Mouse (Mus musculus) bone marrow, adult 2 months (tissue): ENCODE results near the gene Sde2. TPM values are rescaled to one million over a fixed set of nuclear protein-coding genes. Genes with fewer than 3 reads are reported as not detected.
"Not testable (repeated sequence)": the region's sequence is repeated elsewhere in the genome, so short reads cannot be mapped to it uniquely, and the experiment has no call there.

Experiments
- H3K27ac ChIP-seq: fragments of 200-500 bp; 2 replicates; pipeline ENCODE4 v1.5.1; 2012; ENCODE audit warnings: low read depth, mild to moderate bottlenecking, control low read depth, inconsistent platforms, low read length; ENCODE audit not compliant: control insufficient read depth, poor library complexity, insufficient read depth
- H3K4me1 ChIP-seq: fragments of 200-500 bp; 2 replicates; pipeline ENCODE4 v1.6.1; 2011; ENCODE audit warnings: low read length; ENCODE audit not compliant: control insufficient read depth, insufficient read depth
- H3K4me3 ChIP-seq: fragments of 200-500 bp; replicated peaks from 2 replicates; pipeline ENCODE3; 2011; ENCODE audit warnings: mild to moderate bottlenecking, low read depth, low read length, control low read depth; ENCODE audit not compliant: control insufficient read depth
- CTCF ChIP-seq: fragments of 200-500 bp; IDR thresholded peaks from 2 replicates; pipeline ENCODE4 v1.5.1; 2011; ENCODE audit warnings: low read length, control low read depth; ENCODE audit not compliant: control insufficient read depth, insufficient read depth
- POLR2A ChIP-seq: fragments of 200-500 bp; IDR thresholded peaks from 2 replicates; pipeline ENCODE4 v1.6.1; 2011; ENCODE audit warnings: low read depth, mild to moderate bottlenecking, control low read depth, low read length, borderline replicate concordance; ENCODE audit not compliant: control insufficient read depth
- WGBS: fragments of 180-500 bp; shearing (Covaris S2); methylation state at CpG from one replicate; pipeline ENCODE4 v1.1.7; 2018; 5-methylcytosine and 5-hydroxymethylcytosine counted together
- polyA plus RNA-seq: library from polyadenylated mRNA; stranded (reverse); fragments of >200 nt; gene quantifications from 2 replicates; pipeline ENCODE4 v1.2.4, GENCODE M21; 2011; ENCODE audit warnings: low replicate concordance; ENCODE audit not compliant: missing spikeins, insufficient read depth, insufficient read length

The Sde2 gene
- polyA plus RNA-seq, 1 experiment = 24.7 TPM

DNA sequence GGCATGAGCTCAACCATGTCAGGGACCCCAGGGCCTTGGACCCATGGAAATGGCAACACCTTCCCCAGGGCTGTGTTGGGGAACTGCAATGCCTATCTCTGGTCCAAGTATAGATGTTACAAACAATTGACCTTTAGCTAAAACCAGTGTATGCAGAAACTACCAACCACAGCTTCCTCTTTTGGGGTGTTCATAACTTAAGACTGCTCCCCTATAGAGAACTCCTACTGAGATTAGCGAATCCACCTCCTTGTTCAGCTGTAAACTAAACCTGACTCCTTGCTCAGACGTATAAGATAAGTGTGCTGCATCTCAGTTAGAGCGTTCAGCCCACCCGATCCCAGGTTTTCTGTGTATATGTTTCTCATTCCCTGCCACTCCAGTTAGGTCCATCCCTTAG is 24.3 kb upstream of the Sde2 start:
- peaks cover 9% of the 10 kb centered on the region for H3K4me1 ChIP-seq
- peak overlapping the region; percentile 92 for H3K27ac ChIP-seq
- TF ChIP-seq POLR2A = no peak
- no peak for TF ChIP-seq CTCF
- no peak overlapping the region for H3K4me3 ChIP-seq
- 33% methylated on average over 4 of the region's 4 CpGs for WGBS

DNA sequence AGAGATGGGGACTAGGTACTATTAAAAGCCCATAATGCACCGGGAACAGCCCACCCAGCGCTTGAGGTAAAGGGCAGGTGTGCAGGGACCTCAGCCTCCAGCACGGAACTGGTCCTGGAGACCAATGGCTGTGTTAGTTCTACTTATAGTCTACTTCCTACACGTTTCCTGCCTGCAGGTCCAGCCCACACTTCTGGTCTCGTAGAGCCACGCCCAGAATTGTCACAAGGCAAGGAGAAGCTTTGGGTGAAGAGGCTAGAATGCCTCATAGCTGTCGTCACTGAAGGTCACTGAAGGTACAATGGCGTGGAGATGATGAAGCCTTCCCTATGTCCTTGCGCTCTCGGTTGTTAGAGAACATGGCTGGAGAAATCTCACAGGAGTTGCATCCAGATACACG is 21.2 kb upstream of the Sde2 start:
- Histone ChIP-seq H3K4me1 (peaks cover 6% of the 10 kb centered on the region; the same call in 1 of the 2 replicates), H3K27ac (peak overlapping the region; percentile 14; the same call in 1 of the 2 replicates), H3K4me3 (peak overlapping the region; percentile 6)
- TF ChIP-seq POLR2A (0 out of 2 replicates have a peak, but pooled peaks have one; percentile 51), CTCF (no peak)
- WGBS = 29% methylated on average over 11 of the region's 11 CpGs

DNA sequence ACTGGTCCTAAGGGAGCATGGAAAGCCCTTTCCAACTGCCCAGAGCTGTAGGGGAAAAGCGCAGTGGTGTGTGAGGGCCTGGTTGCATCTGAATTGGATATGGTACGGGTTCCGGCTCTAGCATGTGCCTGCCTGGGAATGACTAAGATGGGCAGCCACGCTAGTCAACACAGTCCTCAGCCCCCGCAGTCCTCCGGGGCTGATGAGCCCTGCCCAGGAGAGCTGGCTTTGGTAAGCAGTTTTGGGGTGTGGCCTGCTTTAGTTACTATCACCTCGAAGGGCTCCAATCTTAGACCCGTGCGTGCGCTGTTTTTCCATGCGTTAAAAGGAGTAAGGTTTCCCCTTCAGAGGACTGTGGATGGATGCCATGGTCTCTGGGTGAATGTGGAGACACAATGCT is 20.8 kb upstream of the Sde2 start:
- peak overlapping the region; percentile 14; the same call in 1 of the 2 replicates for H3K27ac ChIP-seq
- peaks cover 6% of the 10 kb centered on the region; the same call in 1 of the 2 replicates for H3K4me1 ChIP-seq
- H3K4me3 ChIP-seq = peak overlapping the region; percentile 6
- no peak for TF ChIP-seq CTCF
- TF ChIP-seq POLR2A = no peak
- WGBS = 81% methylated on average over 11 of the region's 11 CpGs

DNA sequence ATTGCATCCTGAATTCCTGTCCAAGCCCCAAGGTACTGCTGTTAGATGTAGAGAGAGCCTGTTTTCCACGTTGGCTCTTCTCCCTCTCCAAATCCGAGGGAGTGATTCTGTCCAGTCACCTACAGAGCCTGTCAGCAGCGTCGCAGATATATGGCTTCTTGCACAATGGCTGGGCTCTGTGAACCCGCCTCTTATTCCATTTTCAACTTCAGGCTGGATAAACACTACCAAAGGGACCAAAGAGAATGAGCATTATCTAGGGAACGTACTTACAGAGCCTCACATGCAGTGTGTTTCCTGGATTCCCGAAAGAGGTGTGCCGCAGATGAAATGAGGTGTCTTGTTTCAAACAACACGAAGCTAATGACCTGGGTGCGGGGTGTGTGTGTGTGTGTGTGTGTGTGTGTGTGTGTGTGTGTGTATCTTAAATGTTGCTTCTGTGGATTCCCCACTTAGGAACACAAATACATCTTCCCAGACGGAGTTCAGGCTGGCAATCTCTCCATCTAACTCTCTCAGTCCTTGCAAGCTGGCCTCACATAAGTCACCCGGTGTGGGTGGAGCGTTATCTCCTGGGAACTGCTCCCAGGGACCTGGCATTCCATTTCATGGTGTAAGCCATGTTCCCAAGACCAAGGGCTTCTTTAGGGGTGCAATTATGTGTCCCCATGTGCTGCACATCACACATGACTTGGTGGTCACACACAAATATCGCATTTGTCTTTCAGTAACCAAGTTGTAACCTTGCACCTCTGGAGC is 20.2 kb upstream of the Sde2 start:
- 79% methylated on average over 14 of the region's 14 CpGs for WGBS
- Histone ChIP-seq H3K4me1 (peaks cover 6% of the 10 kb centered on the region; the same call in 1 of the 2 replicates), H3K27ac (no peak overlapping the region), H3K4me3 (no peak overlapping the region)
- no peak for TF ChIP-seq POLR2A
- TF ChIP-seq CTCF = no peak

DNA sequence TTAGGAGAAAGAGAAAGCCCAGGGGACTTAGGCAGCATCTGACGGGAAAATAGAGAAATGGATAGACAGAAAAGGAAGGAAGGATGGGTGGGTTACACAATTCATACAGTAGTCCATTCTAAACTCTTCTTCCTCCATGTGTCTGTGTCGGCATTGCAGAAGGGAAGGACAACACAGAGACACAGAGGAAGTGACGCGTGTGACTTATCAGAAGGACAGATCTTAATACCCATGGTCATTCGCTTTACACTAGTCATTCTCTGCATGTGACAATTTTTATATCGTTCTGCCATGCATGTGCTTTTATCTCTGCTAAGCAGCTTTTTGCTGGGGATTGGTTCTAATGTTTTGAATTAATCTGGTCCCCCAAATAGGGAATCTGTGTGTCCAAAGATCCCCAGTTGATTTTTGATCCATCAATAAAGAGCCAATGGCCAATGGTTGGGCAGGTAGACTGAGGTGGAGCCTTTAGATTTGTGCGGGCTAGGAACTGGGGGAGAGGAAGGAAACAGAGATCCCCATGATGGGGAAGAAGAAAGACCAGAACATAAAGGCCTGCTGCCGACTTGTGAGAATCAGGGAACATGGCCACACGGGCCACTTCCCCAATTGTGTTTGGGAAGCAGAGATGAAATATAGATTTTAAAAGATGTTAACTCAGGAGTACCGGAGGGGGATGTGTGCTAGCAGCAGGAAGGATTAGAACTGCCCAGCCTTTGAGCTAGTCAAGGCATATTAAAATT is 15.5 kb upstream of the Sde2 start:
- Histone ChIP-seq H3K4me1 (no peaks in the 10 kb centered on the region; the same call in 1 of the 2 replicates), H3K4me3 (no peak overlapping the region), H3K27ac (peak overlapping the region; percentile 57; the same call in 1 of the 2 replicates)
- TF ChIP-seq CTCF (no peak), POLR2A (no peak)
- WGBS = 9% methylated on average over 10 of the region's 10 CpGs

DNA sequence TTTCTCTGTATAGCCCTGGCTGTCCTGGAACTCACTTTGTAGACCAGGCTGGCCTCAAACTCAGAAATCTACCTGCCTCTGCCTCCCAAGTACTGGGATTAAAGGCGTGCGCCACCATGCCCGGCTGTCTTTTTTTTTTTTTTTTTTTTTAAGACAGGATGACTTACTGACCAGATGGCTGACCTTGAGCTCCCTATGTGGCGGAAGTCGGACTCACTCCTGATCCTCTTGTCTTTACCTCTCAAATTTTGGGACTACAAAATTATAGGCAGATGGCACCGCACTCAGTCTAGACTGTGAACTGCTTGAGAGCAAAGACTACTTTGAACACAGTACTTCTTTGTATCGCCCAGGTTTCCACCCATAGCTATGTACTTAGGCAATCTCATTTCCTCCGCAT is 14.5 kb upstream of the Sde2 start:
- WGBS = 85% methylated on average over 8 of the region's 8 CpGs
- H3K4me1 ChIP-seq = not testable (repeated sequence)

DNA sequence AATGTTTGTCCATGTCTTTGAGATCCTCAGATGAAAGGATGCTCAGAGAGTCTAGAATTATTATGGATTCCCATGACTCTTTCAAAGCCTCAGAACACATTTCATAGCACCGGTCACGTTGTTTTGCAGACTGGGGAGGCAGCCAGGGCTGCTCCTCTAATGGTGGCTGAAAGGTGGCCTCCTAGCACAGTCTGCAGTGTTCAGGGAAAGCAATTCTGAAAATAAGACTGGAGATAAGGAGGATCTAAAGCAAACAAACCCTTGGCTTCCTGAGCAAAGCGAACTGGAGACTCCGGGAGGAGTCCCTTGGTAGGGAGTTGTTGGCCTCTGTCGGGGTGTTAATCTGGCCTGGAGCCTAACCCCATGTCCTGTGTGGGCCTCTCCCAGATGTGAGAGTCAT is 13.7 kb upstream of the Sde2 start:
- Histone ChIP-seq H3K27ac (no peak overlapping the region), H3K4me1 (no peaks in the 10 kb centered on the region; the same call in 1 of the 2 replicates), H3K4me3 (no peak overlapping the region)
- TF ChIP-seq POLR2A (no peak), CTCF (no peak)
- 92% methylated on average over 5 of the region's 5 CpGs for WGBS

More for the DNA sequence above, 14.5 kb upstream of the Sde2 start:
- not testable (repeated sequence) for H3K27ac ChIP-seq, H3K4me3 ChIP-seq

DNA sequence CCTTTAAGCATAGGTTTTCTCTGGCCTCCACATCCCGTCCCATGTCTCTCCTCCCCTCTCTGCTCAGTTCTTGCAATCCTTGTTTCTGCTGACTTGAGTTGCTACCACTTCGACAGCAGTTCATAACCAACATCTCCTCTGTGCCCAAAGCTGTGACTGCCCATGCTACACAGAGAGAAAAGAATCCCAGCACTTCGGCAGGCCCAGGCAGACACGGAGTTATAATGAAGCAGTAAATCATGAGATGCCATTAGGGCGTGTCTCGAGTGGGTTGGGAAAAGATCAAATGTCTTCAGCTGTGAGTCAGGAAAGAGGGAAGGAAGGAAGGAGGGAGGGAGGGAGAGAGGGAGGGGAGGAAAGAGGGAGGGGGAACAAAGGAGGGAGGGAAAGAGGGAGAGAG is 12.9 kb upstream of the Sde2 start:
- no peak for TF ChIP-seq CTCF
- no peak for TF ChIP-seq POLR2A
- WGBS = 73% methylated on average over 6 of the region's 6 CpGs
- H3K4me1 ChIP-seq = no peaks in the 10 kb centered on the region; the same call in 1 of the 2 replicates
- H3K4me3 ChIP-seq = no peak overlapping the region
- H3K27ac ChIP-seq = no peak overlapping the region
